Mouse (Mus musculus): Measurements from ENCODE around the gene Cdc42ep2. TPM values are rescaled to one million over a fixed set of nuclear protein-coding genes. Genes with fewer than 3 reads are reported as not detected.

Gene Cdc42ep2
- polyA plus RNA-seq, 1 experiment from 2014 or later = 15.6 TPM

GRCm38 (mm10) chr19:5911430-5912102, 13.1 kb downstream of the Cdc42ep2 start:
- Histone ChIP-seq H3K9ac (ENCODE audit: low read length) (peak overlapping the region; percentile 99), H3K27ac (ENCODE audit: low read length) (peak overlapping the region; percentile 90), H3K36me3 (ENCODE audit: control insufficient read depth, insufficient read depth, low read length) (peaks cover 10% of the 10 kb centered on the region), H3K4me2 (ENCODE audit: low read depth, low read length) (peak overlapping the region; percentile 54), H3K9me3 (ENCODE audit: control insufficient read depth, low read length) (no peaks in the 10 kb centered on the region), H3K4me3 (ENCODE audit: low read length) (peak overlapping the region; percentile 94), H3K4me1 (replicated peaks; ENCODE audit: control insufficient read depth, insufficient read depth, low read length) (peaks cover 24% of the 10 kb centered on the region), H3K27me3 (ENCODE audit: control insufficient read depth, insufficient read depth, low read depth, low read length) (no peaks in the 10 kb centered on the region)
- no peak for ATAC-seq (ENCODE audit: low read depth)
- under 1% methylated on average over 14 of the region's 14 CpGs for WGBS

- Histone ChIP-seq H3K9ac (ENCODE audit: low read length) (peak overlapping the region; percentile 27; the same call in 1 of the 2 replicates), H3K27me3 (ENCODE audit: control insufficient read depth, insufficient read depth, low read depth, low read length) (no peaks in the 10 kb centered on the region), H3K27ac (ENCODE audit: low read length) (peak overlapping the region; percentile 1; the same call in 1 of the 2 replicates), H3K9me3 (ENCODE audit: control insufficient read depth, low read length) (no peaks in the 10 kb centered on the region), H3K4me3 (ENCODE audit: low read length) (0 out of 2 replicates have a peak overlapping the region, but pooled peaks have one; percentile 2), H3K4me2 (ENCODE audit: low read depth, low read length) (peak overlapping the region; percentile 34; the same call in 1 of the 2 replicates), H3K4me1 (replicated peaks; ENCODE audit: control insufficient read depth, insufficient read depth, low read length) (peaks cover 24% of the 10 kb centered on the region), H3K36me3 (ENCODE audit: control insufficient read depth, insufficient read depth, low read length) (peaks cover 19% of the 10 kb centered on the region)
- no peak for ATAC-seq (ENCODE audit: low read depth)
- WGBS = 45% methylated on average over 6 of the region's 6 CpGs
Observed at GRCm38 (mm10) chr19:5910221-5910620, 14.4 kb downstream of the Cdc42ep2 start.

GRCm38 (mm10) chr19:5907275-5907674, 17.3 kb downstream of the Cdc42ep2 start:
- no peaks in the 10 kb centered on the region for H3K9me3 ChIP-seq (ENCODE audit: control insufficient read depth, low read length)
- H3K9ac ChIP-seq (ENCODE audit: low read length) = no peak overlapping the region
- no peak for ATAC-seq (ENCODE audit: low read depth)
- 83% methylated on average over 3 of the region's 3 CpGs for WGBS
- peaks cover 47% of the 10 kb centered on the region for H3K36me3 ChIP-seq (ENCODE audit: control insufficient read depth, insufficient read depth, low read length)
- H3K4me3 ChIP-seq (ENCODE audit: low read length) = no peak overlapping the region
- H3K27me3 ChIP-seq (ENCODE audit: control insufficient read depth, insufficient read depth, low read depth, low read length) = no peaks in the 10 kb centered on the region
- H3K4me2 ChIP-seq (ENCODE audit: low read depth, low read length) = no peak overlapping the region
- peaks cover 18% of the 10 kb centered on the region for H3K4me1 ChIP-seq (replicated peaks; ENCODE audit: control insufficient read depth, insufficient read depth, low read length)
- no peak overlapping the region for H3K27ac ChIP-seq (ENCODE audit: low read length)

- Histone ChIP-seq H3K9ac (ENCODE audit: low read length) (peak within 1 kb of the TSS; percentile 87), H3K27ac (ENCODE audit: low read length) (no peak within 1 kb of the TSS), H3K27me3 (ENCODE audit: control insufficient read depth, insufficient read depth, low read depth, low read length) (no peaks in the 10 kb centered on the region), H3K4me3 (ENCODE audit: low read length) (peak within 1 kb of the TSS; percentile 71), H3K9me3 (ENCODE audit: control insufficient read depth, low read length) (no peaks in the 10 kb centered on the region), H3K4me1 (replicated peaks; ENCODE audit: control insufficient read depth, insufficient read depth, low read length) (peaks cover 4% of the 10 kb centered on the region; the same call in 1 of the 2 replicates), H3K4me2 (ENCODE audit: low read depth, low read length) (peak within 1 kb of the TSS; percentile 99), H3K36me3 (ENCODE audit: control insufficient read depth, insufficient read depth, low read length) (peaks cover 17% of the 10 kb centered on the region)
- 3% methylated on average over 36 of the region's 36 CpGs for WGBS
- peak; percentile 99 for ATAC-seq (ENCODE audit: low read depth)
Observed at GRCm38 (mm10) chr19:5894002-5894678, 30.5 kb downstream of the Cdc42ep2 start, which contains the start of gene Tigd3. Gene Tigd3, minus strand, starts transcription at chr19:5894149.

- H3K9ac ChIP-seq (ENCODE audit: low read length) = peak overlapping the region; percentile 87
- H3K4me2 ChIP-seq (ENCODE audit: low read depth, low read length) = peak overlapping the region; percentile 99
- H3K27me3 ChIP-seq (ENCODE audit: control insufficient read depth, insufficient read depth, low read depth, low read length) = no peaks in the 10 kb centered on the region
- ATAC-seq (ENCODE audit: low read depth) = peak; percentile 46
- peaks cover 15% of the 10 kb centered on the region for H3K36me3 ChIP-seq (ENCODE audit: control insufficient read depth, insufficient read depth, low read length)
- no peak overlapping the region for H3K27ac ChIP-seq (ENCODE audit: low read length)
- no peaks in the 10 kb centered on the region for H3K9me3 ChIP-seq (ENCODE audit: control insufficient read depth, low read length)
- peak overlapping the region; percentile 71 for H3K4me3 ChIP-seq (ENCODE audit: low read length)
- 4% methylated on average over 30 of the region's 31 CpGs for WGBS
- peaks cover 4% of the 10 kb centered on the region; the same call in 1 of the 2 replicates for H3K4me1 ChIP-seq (replicated peaks; ENCODE audit: control insufficient read depth, insufficient read depth, low read length)
Observed at GRCm38 (mm10) chr19:5893282-5894001, 31.2 kb downstream of the Cdc42ep2 start.

- peaks cover 4% of the 10 kb centered on the region; the same call in 1 of the 2 replicates for H3K4me1 ChIP-seq (replicated peaks; ENCODE audit: control insufficient read depth, insufficient read depth, low read length)
- H3K27ac ChIP-seq (ENCODE audit: low read length) = no peak overlapping the region
- no peaks in the 10 kb centered on the region for H3K27me3 ChIP-seq (ENCODE audit: control insufficient read depth, insufficient read depth, low read depth, low read length)
- H3K9ac ChIP-seq (ENCODE audit: low read length) = peak overlapping the region; percentile 87; the same call in 1 of the 2 replicates
- peaks cover 11% of the 10 kb centered on the region for H3K36me3 ChIP-seq (ENCODE audit: control insufficient read depth, insufficient read depth, low read length)
- H3K4me2 ChIP-seq (ENCODE audit: low read depth, low read length) = no peak overlapping the region
- H3K4me3 ChIP-seq (ENCODE audit: low read length) = no peak overlapping the region
- ATAC-seq (ENCODE audit: low read depth) = no peak
- no peaks in the 10 kb centered on the region for H3K9me3 ChIP-seq (ENCODE audit: control insufficient read depth, low read length)
- 91% methylated on average over 13 of the region's 13 CpGs for WGBS
Observed at GRCm38 (mm10) chr19:5892735-5893134, 31.9 kb downstream of the Cdc42ep2 start.

- WGBS = 88% methylated on average over 7 of the region's 7 CpGs
- peaks cover 4% of the 10 kb centered on the region; the same call in 1 of the 2 replicates for H3K4me1 ChIP-seq (replicated peaks; ENCODE audit: control insufficient read depth, insufficient read depth, low read length)
- no peak overlapping the region for H3K27ac ChIP-seq (ENCODE audit: low read length)
- H3K4me2 ChIP-seq (ENCODE audit: low read depth, low read length) = no peak overlapping the region
- H3K36me3 ChIP-seq (ENCODE audit: control insufficient read depth, insufficient read depth, low read length) = peaks cover 11% of the 10 kb centered on the region
- no peaks in the 10 kb centered on the region for H3K9me3 ChIP-seq (ENCODE audit: control insufficient read depth, low read length)
- H3K4me3 ChIP-seq (ENCODE audit: low read length) = no peak overlapping the region
- H3K27me3 ChIP-seq (ENCODE audit: control insufficient read depth, insufficient read depth, low read depth, low read length) = no peaks in the 10 kb centered on the region
- no peak overlapping the region for H3K9ac ChIP-seq (ENCODE audit: low read length)
- no peak for ATAC-seq (ENCODE audit: low read depth)
Observed at GRCm38 (mm10) chr19:5892262-5892661, 32.4 kb downstream of the Cdc42ep2 start.

- ATAC-seq (ENCODE audit: low read depth) = no peak
- no peak overlapping the region for H3K9ac ChIP-seq (ENCODE audit: low read length)
- no peak overlapping the region for H3K27ac ChIP-seq (ENCODE audit: low read length)
- H3K4me3 ChIP-seq (ENCODE audit: low read length) = no peak overlapping the region
- H3K4me1 ChIP-seq (replicated peaks; ENCODE audit: control insufficient read depth, insufficient read depth, low read length) = peaks cover 4% of the 10 kb centered on the region; the same call in 1 of the 2 replicates
- H3K27me3 ChIP-seq (ENCODE audit: control insufficient read depth, insufficient read depth, low read depth, low read length) = no peaks in the 10 kb centered on the region
- no peak overlapping the region for H3K4me2 ChIP-seq (ENCODE audit: low read depth, low read length)
- H3K36me3 ChIP-seq (ENCODE audit: control insufficient read depth, insufficient read depth, low read length) = peaks cover 9% of the 10 kb centered on the region
- 91% methylated on average over 12 of the region's 12 CpGs for WGBS
- no peaks in the 10 kb centered on the region for H3K9me3 ChIP-seq (ENCODE audit: control insufficient read depth, low read length)
Observed at GRCm38 (mm10) chr19:5891521-5892258, 32.9 kb downstream of the Cdc42ep2 start.
